12 mouse cellular contexts compared by ENCODE assay signal in the genomic region with DNA sequence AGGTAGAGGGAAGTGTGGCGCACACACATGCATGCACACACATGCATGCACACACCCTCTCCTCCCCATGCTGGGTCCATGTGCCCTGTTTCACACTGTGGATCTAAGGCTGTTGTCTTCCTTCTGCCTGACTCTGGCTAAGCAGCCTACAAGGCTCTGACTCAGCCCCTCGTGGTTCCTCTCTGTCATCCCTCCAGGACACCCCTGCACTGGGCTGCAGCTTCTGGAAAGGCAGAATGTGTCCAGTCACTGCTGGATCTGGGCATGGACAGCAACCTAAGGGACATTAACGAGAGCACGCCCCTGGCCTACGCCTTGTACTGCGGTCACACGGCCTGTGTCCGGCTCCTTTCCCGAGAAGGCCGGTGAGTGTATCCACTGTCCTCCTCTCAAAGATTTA.
A peak's percentile ranks its signal among the peaks of the same experiment; 100 is the strongest.
DNase-seq lines count a peak whose midpoint lies in the region; ATAC-seq lines count a peak whose summit lies in the region.
"Had no signal": no experiment of that assay in that cellular context is flagged by ENCODE, and none has a peak within 500 bp of the region (broad histone marks: within the 10 kb centered on the region; RNA-seq: fewer than 3 reads in every experiment).

No protein-coding gene starts in this region.

- H3K9ac ChIP-seq in heart, embryonic 12.5 days = no peak overlapping the region
- no peak overlapping the region for H3K9ac ChIP-seq in liver, embryonic 12.5 days
- H3K9ac ChIP-seq: midbrain, embryonic 13.5 days had no signal

- no peaks in the 10 kb centered on the region for H3K27me3 ChIP-seq in heart, embryonic 12.5 days (replicated peaks)
- no peaks in the 10 kb centered on the region for H3K27me3 ChIP-seq in heart, embryonic 10.5 days (ENCODE audit: insufficient read depth, poor library complexity, severe bottlenecking)
- no peaks in the 10 kb centered on the region for H3K27me3 ChIP-seq in liver, embryonic 12.5 days (replicated peaks)
- H3K27me3 ChIP-seq: midbrain, embryonic 13.5 days had no signal

- peak; percentile 62 to 76 for DNase-seq in heart, adult 18-20 months
- DNase-seq in 3134 (ENCODE audit: extremely low read depth, insufficient read length, low spot score) = peak; percentile 91
- DNase-seq in adrenal gland, postnatal 36 days = peak; percentile 69 to 77
- DNase-seq in heart, embryonic 10.5 days (ENCODE audit: low spot score) = no peak
- no peak for DNase-seq in spleen, postnatal 14 days (ENCODE audit: low spot score in 2 of 2)
- no peak for DNase-seq in embryo, embryonic 10.5 days (ENCODE audit: low spot score)
- DNase-seq: cerebellum, adult 8-10 months had no signal

- no peak overlapping the region for H3K4me3 ChIP-seq in heart, embryonic 12.5 days
- no peak overlapping the region for H3K4me3 ChIP-seq in heart, embryonic 10.5 days
- H3K4me3 ChIP-seq in liver, embryonic 12.5 days = no peak overlapping the region
- H3K4me3 ChIP-seq: layer of hippocampus, adult 2 months; midbrain, embryonic 13.5 days had no signal

- peaks cover 6% of the 10 kb centered on the region for H3K4me1 ChIP-seq in heart, embryonic 12.5 days (replicated peaks)
- H3K4me1 ChIP-seq in heart, embryonic 10.5 days = peaks cover 5% of the 10 kb centered on the region
- H3K4me1 ChIP-seq in liver, embryonic 12.5 days = no peaks in the 10 kb centered on the region

- H3K9me3 ChIP-seq in heart, embryonic 12.5 days (replicated peaks) = no peaks in the 10 kb centered on the region
- H3K9me3 ChIP-seq in heart, embryonic 10.5 days = no peaks in the 10 kb centered on the region
- no peaks in the 10 kb centered on the region for H3K9me3 ChIP-seq in liver, embryonic 12.5 days (replicated peaks)
- H3K9me3 ChIP-seq: midbrain, embryonic 13.5 days had no signal

- no peaks in the 10 kb centered on the region for H3K36me3 ChIP-seq in heart, embryonic 12.5 days
- H3K36me3 ChIP-seq in heart, embryonic 10.5 days = no peaks in the 10 kb centered on the region
- H3K36me3 ChIP-seq in liver, embryonic 12.5 days = no peaks in the 10 kb centered on the region
- H3K36me3 ChIP-seq: midbrain, embryonic 13.5 days had no signal

- no peak overlapping the region for H3K27ac ChIP-seq in heart, embryonic 12.5 days (ENCODE audit: poor library complexity, severe bottlenecking)
- H3K27ac ChIP-seq in heart, embryonic 10.5 days = 0 out of 2 replicates have a peak overlapping the region, but pooled peaks have one; percentile 47
- H3K27ac ChIP-seq in liver, embryonic 12.5 days = no peak overlapping the region
- H3K27ac ChIP-seq: layer of hippocampus, adult 2 months; midbrain, embryonic 13.5 days had no signal

- no peak for ATAC-seq in heart, embryonic 12.5 days (ENCODE audit: insufficient number of reproducible peaks, low FRiP score)
- ATAC-seq in liver, embryonic 12.5 days = no peak
- ATAC-seq: CD4-positive, CD25-positive, alpha-beta regulatory T cell, adult 4 months; midbrain, embryonic 13.5 days had no signal

- H3K4me2 ChIP-seq in heart, embryonic 12.5 days = no peak overlapping the region
- no peak overlapping the region for H3K4me2 ChIP-seq in liver, embryonic 12.5 days
- H3K4me2 ChIP-seq: midbrain, embryonic 13.5 days had no signal

- WGBS in heart, embryonic 12.5 days = 76% methylated on average over 10 of the region's 10 CpGs
- 82% methylated on average over 10 of the region's 10 CpGs for WGBS in heart, embryonic 10.5 days
- 82% methylated on average over 10 of the region's 10 CpGs for WGBS in liver, embryonic 12.5 days (ENCODE audit: insufficient replicate concordance)

Comparison
In these comparisons a context has a peak if more than half of its experiments do, and no peak if none do; other contexts are left out.
1. DNase-seq: peak in heart, adult 18-20 months (2 of 2), 3134 (single experiment) and adrenal gland, postnatal 36 days (2 of 2); none in heart, embryonic 10.5 days (single experiment), spleen, postnatal 14 days (0 of 2) and embryo, embryonic 10.5 days (single experiment).